Mouse (Mus musculus): ENCODE results near the gene Dmc1. TPM values are rescaled to one million over a fixed set of nuclear protein-coding genes. Genes with fewer than 3 reads are reported as not detected.

Dmc1 gene
- under 1 TPM; 0.59 to 0.87 TPM for total RNA-seq (2021)
- long read RNA-seq, experiment 1 = 0 reads
- long read RNA-seq, experiment 2 = 0 reads

- intact Hi-C loops (cut with DNase I) = loop anchor here (5.0 kb wide), 2 partner anchors 43 to 58 kb away; partner anchors contain the start of gene Ddx17
- no peak for DNase-seq (ENCODE audit: low spot score in 2 of 2)
Observed at GRCm38 (mm10) chr15:79604990-79605665, at the start of gene Dmc1. Gene Dmc1 (minus strand): TSS chr15:79605109.

- intact Hi-C loops (cut with DNase I) = no loop called here
- no peak for DNase-seq (ENCODE audit: low spot score in 2 of 2)
Observed at GRCm38 (mm10) chr15:79651481-79651880, 46.6 kb upstream of the Dmc1 start.

GRCm38 (mm10) chr15:79650569-79650968, 45.7 kb upstream of the Dmc1 start:
- no peak for DNase-seq (ENCODE audit: low spot score in 2 of 2)
- intact Hi-C loops (cut with DNase I) = no loop called here

GRCm38 (mm10) chr15:79648130-79648529, 43.2 kb upstream of the Dmc1 start:
- intact Hi-C loops (cut with DNase I) = no loop called here
- DNase-seq (ENCODE audit: low spot score in 2 of 2) = peak; percentile 51 to 54

GRCm38 (mm10) chr15:79645483-79645882, 40.6 kb upstream of the Dmc1 start:
- intact Hi-C loops (cut with DNase I) = no loop called here
- DNase-seq (ENCODE audit: low spot score in 2 of 2) = no peak

- peak in 1 of 2 experiments; percentile 45 for DNase-seq (ENCODE audit: low spot score in 2 of 2)
- intact Hi-C loops (cut with DNase I) = no loop called here
Observed at GRCm38 (mm10) chr15:79641135-79641817, 36.4 kb upstream of the Dmc1 start.

- no peak for DNase-seq (ENCODE audit: low spot score in 2 of 2)
- intact Hi-C loops (cut with DNase I) = no loop called here
Observed at GRCm38 (mm10) chr15:79630471-79630870, 25.6 kb upstream of the Dmc1 start.

- no peak for DNase-seq (ENCODE audit: low spot score in 2 of 2)
- intact Hi-C loops (cut with DNase I) = no loop called here
Observed at GRCm38 (mm10) chr15:79619770-79620414, 15.0 kb upstream of the Dmc1 start.

- intact Hi-C loops (cut with DNase I) = no loop called here
Observed at GRCm38 (mm10) chr15:79618456-79618855, 13.5 kb upstream of the Dmc1 start.

GRCm38 (mm10) chr15:79617135-79617534, 12.2 kb upstream of the Dmc1 start:
- intact Hi-C loops (cut with DNase I) = no loop called here
- no peak for DNase-seq (ENCODE audit: low spot score in 2 of 2)

More at GRCm38 (mm10) chr15:79618456-79618855, 13.5 kb upstream of the Dmc1 start:
- DNase-seq (ENCODE audit: low spot score in 2 of 2) = no peak

GRCm38 (mm10) chr15:79616729-79617128, 11.8 kb upstream of the Dmc1 start:
- DNase-seq (ENCODE audit: low spot score in 2 of 2) = no peak
- intact Hi-C loops (cut with DNase I) = no loop called here

GRCm38 (mm10) chr15:79615501-79615900, 10.6 kb upstream of the Dmc1 start:
- DNase-seq (ENCODE audit: low spot score in 2 of 2) = no peak
- intact Hi-C loops (cut with DNase I) = no loop called here

- intact Hi-C loops (cut with DNase I) = loop anchor here (5.0 kb wide), 2 partner anchors 47 to 62 kb away; partner anchors contain the start of gene Ddx17
- DNase-seq (ENCODE audit: low spot score in 2 of 2) = no peak
Observed at GRCm38 (mm10) chr15:79609226-79609625, 4.3 kb upstream of the Dmc1 start.

- peak; percentile 26 to 43 for DNase-seq (ENCODE audit: low spot score in 2 of 2)
- intact Hi-C loops (cut with DNase I) = loop anchor here (5.0 kb wide), 2 partner anchors 46 to 61 kb away; partner anchors contain the start of gene Ddx17
Observed at GRCm38 (mm10) chr15:79608214-79608613, 3.3 kb upstream of the Dmc1 start.

- DNase-seq (ENCODE audit: low spot score in 2 of 2) = peak in 1 of 2 experiments; percentile 48
- intact Hi-C loops (cut with DNase I) = loop anchor here (5.0 kb wide), 2 partner anchors 45 to 60 kb away; partner anchors contain the start of gene Ddx17
Observed at GRCm38 (mm10) chr15:79607757-79608156, 2.8 kb upstream of the Dmc1 start.

GRCm38 (mm10) chr15:79606161-79606560, 1.3 kb upstream of the Dmc1 start:
- intact Hi-C loops (cut with DNase I) = loop anchor here (5.0 kb wide), 2 partner anchors 44 to 59 kb away; partner anchors contain the start of gene Ddx17
- peak in 1 of 2 experiments; percentile 25 for DNase-seq (ENCODE audit: low spot score in 2 of 2)

GRCm38 (mm10) chr15:79600176-79600575, 4.7 kb downstream of the Dmc1 start:
- intact Hi-C loops (cut with DNase I) = no loop called here
- peak; percentile 52 to 78 for DNase-seq (ENCODE audit: low spot score in 2 of 2)

- intact Hi-C loops (cut with DNase I) = no loop called here
- DNase-seq (ENCODE audit: low spot score in 2 of 2) = no peak
Observed at GRCm38 (mm10) chr15:79598715-79599114, 6.2 kb downstream of the Dmc1 start.

- intact Hi-C loops (cut with DNase I) = no loop called here
- DNase-seq (ENCODE audit: low spot score in 2 of 2) = no peak
Observed at GRCm38 (mm10) chr15:79581581-79581980, 23.3 kb downstream of the Dmc1 start.
